Mouse (Mus musculus) common myeloid progenitor, adult 5-6 weeks (primary cell): Measurements from ENCODE around the gene Adgrl3. TPM values are rescaled to one million over a fixed set of nuclear protein-coding genes. Genes with fewer than 3 reads are reported as not detected.

Experiments
- ATAC-seq: replicated peaks from 2 replicates; pipeline ENCODE4 v1.8.0; 2016; ENCODE audit warnings: low read depth, mild to moderate bottlenecking, moderate TSS enrichment, inconsistent platforms; ENCODE audit not compliant: poor library complexity, severe bottlenecking
- total RNA-seq: library from RNA; stranded (forward); fragments of 200-1000, 187-1606 nt; gene quantifications from 2 replicates; pipeline ENCODE4 v1.2.3, GENCODE M21; 2017

Gene Adgrl3
- total RNA-seq, 1 experiment from 2014 or later, result not detected

DNA sequence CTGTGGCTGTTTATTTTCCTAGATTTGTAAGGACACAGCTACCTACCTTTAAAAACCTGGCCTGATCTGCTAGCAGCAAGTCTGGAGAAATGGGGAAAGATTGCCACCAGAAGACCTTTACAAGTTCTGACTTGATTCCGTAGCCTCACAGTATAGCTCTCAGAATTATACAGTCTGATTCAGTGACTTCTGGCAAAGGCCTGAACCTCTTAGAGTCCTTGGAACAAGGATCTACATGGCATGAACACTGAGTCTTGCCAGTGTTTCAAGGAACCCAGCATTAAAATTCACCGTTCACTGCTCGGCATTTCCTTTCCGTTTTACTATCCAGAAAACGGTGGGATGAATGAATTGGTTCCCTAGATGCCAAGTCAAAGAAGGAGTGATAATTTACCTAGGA is 756.3 kb downstream of the Adgrl3 start:
- ATAC-seq, result no peak

GRCm38 (mm10) chr5:81776746-81777145 is 756.8 kb downstream of the Adgrl3 start:
- ATAC-seq, result no peak

DNA sequence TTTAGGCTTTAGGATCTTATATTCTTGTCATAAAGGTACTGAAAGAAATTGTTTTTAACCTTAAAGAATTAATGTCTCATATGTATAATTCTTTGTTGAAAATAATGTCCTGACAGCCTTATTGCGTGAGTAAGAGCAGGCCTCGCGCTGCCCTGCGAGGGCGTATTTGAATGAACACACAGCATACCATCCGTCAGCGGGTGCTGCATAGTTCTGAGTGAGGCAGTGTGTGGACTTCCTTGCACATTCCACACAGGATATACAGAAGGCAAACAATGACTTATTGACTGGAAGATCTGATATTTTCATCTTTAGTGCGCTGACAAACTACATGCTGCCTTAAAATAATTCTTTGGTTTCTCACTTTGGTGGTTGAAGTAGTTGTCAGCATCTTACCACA is 764.8 kb downstream of the Adgrl3 start:
- no peak for ATAC-seq

DNA sequence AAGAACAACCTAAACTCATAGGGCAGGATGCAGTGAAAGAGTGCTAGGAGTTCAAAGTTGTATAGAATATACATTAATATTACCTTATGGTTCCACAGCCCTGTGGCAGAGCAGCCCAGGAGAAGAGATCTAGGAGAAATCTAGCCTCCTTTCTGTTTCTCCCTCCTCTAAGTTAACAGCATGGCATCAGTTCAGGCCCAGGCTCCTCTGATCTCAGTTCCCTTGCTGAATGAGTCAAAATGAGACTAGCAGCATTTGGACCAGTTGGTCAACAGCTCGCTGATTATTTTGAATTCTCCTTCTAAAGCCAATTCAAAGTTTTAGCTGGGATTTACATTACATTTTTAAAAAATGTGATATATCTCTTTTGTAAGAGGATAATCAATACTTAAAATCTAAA is 770.8 kb downstream of the Adgrl3 start:
- no peak for ATAC-seq

DNA sequence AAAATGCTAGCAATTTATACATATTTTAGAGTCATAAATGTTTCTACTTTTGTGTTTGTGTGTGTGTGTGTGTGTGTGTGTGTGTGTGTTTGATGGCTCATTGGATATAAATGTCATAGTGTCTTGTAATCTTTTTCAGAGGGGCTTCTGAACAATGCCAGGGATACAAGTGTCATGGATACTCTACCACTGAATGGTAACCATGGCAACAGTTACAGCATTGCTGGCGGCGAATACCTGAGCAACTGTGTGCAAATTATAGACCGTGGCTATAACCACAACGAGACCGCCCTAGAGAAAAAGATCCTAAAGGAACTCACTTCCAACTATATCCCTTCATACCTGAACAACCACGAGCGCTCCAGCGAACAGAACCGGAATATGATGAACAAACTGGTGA is 774.2 kb downstream of the Adgrl3 start:
- ATAC-seq, result no peak

- ATAC-seq, result no peak
These were observed 774.7 kb downstream of the Adgrl3 start for GRCm38 (mm10) chr5:81794601-81795000.

DNA sequence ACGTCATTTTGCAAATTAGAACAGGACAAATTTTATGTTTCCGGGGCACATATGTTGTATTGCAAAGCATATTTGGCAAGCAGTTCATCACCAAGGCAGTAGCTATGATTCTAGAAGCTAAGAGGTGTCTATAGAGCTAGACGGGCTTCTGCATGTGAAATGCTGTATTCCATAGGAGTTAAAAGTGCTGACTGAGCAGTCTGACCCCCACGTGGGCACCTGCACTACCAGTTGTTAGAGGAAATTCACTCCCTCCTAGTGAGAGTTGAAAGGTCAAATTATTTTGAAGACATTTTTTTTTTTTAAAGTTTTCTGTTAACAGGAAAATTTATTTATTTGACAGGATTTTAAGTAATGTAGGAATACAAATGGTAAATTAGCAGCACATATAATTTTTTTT is 776.2 kb downstream of the Adgrl3 start:
- no peak for ATAC-seq

GRCm38 (mm10) chr5:81810966-81811365 is 791.0 kb downstream of the Adgrl3 start:
- no peak for ATAC-seq

DNA sequence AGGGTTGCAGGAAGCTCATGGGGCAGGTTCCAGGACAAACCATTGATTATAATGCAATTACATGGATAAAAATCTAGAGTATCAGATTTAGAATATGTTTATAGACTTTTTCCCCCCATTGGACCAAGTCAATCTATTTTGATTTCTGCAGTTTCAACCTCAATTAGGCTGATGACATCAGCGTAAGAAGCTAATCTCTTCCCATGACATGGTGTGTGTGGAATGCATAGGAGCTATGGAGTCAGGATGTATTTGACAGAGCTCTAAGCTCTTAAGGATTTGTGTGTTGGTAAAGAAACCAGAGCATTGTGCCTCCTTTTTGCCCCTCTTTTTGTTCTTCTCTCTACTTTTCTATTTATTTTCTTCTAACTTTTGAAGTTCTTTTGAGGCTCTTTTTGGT is 812.1 kb downstream of the Adgrl3 start:
- ATAC-seq, result no peak

GRCm38 (mm10) chr5:81832679-81833078 is 812.7 kb downstream of the Adgrl3 start:
- no peak for ATAC-seq

DNA sequence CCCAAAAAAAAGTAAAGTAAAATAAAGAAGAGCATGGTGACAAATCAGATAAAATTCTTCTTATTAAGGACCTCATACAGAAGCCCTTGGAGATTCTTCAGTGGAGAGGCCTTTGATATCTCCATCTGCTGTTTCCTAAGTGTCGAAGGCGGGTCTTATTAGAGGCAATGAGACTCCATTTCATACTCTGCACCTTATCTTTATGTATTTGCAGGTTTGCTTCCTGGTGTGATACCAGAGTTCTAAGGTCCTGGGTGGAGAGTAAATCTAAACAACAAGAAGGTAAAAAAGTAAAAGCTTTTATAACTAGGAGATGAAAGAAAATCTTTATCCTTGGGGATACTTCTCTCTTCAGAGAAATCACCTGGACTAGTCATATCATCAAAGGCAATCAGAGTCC is 817.9 kb downstream of the Adgrl3 start:
- ATAC-seq, result no peak

GRCm38 (mm10) chr5:81843798-81844197 is 823.9 kb downstream of the Adgrl3 start:
- ATAC-seq, result no peak

DNA sequence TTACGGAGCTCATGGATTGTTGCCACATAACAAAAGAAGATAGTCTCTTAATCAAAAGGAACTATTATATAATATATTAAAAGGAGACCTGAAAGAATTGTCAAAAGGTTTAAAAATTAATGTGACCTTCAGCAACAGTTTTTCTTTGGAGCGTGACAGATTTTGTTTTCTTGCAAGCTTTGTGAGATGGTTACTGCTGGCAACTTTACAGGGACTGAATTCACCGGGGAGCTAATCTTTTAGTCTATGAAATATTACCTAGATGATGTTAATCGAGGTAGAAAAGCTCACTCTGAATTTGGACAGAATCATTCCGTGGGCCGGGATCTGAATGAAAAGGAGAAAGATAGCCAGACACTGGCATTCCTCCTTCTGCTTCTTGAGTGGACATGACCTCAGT is 850.4 kb downstream of the Adgrl3 start:
- ATAC-seq, result no peak
